8 mouse cellular contexts compared by ENCODE assay signal in the genomic region with DNA sequence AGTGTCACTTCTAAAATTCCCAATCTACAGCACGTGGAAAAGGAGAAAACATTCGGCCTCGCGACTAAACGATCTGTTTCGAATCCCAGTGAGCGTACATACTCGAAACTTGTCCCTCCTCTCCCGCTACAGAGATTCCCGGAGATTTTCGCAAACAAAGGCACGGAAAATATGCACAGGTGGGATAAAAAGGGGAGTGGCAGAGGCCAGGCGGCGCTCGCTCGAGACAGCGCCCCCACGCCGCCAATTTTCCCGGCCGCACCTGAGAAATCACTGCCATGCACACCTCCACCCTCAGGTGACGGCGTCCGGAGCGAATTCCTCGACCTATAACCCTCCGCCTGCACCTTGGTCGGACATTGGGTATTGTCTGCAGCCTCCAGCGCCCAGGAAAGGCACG. TPM values are rescaled to one million over a fixed set of nuclear protein-coding genes. Genes with fewer than 3 reads are reported as not detected.
DNase-seq lines count a peak whose midpoint lies in the region; ATAC-seq and TF ChIP-seq lines count a peak whose summit lies in the region.

No protein-coding gene starts in this region.

- H3K36me3 ChIP-seq in heart, embryonic 10.5 days, result no peaks in the 10 kb centered on the region
- H3K36me3 ChIP-seq in forebrain, postnatal 0 days (ENCODE audit: insufficient read depth), result no peaks in the 10 kb centered on the region
- no peaks in the 10 kb centered on the region for H3K36me3 ChIP-seq in lung, embryonic 14.5 days (ENCODE audit: insufficient read depth)

- no peaks in the 10 kb centered on the region for H3K27me3 ChIP-seq in heart, embryonic 10.5 days (ENCODE audit: insufficient read depth, poor library complexity, severe bottlenecking)
- H3K27me3 ChIP-seq in forebrain, postnatal 0 days (ENCODE audit: insufficient read depth, low read length), result no peaks in the 10 kb centered on the region
- no peaks in the 10 kb centered on the region for H3K27me3 ChIP-seq in lung, embryonic 14.5 days (ENCODE audit: insufficient read depth, low read length)

- H3K4me3 ChIP-seq in heart, embryonic 10.5 days, result peak overlapping the region; percentile 94
- H3K4me3 ChIP-seq in bone marrow macrophage, adult 2 months (ENCODE audit: insufficient read depth, low read length), result peak overlapping the region; percentile 67
- H3K4me3 ChIP-seq in forebrain, postnatal 0 days (ENCODE audit: low read depth, low read length), result peak overlapping the region; percentile 99
- peak overlapping the region; percentile 91 for H3K4me3 ChIP-seq in lung, embryonic 14.5 days (ENCODE audit: low read depth, low read length)

- H3K9ac ChIP-seq in forebrain, postnatal 0 days, result peak overlapping the region; percentile 99
- peak overlapping the region; percentile 96 for H3K9ac ChIP-seq in lung, embryonic 14.5 days

- peak; percentile 74 for DNase-seq in heart, embryonic 10.5 days (ENCODE audit: low spot score)
- no peak for DNase-seq in heart, postnatal 25 days (ENCODE audit: low spot score)
- DNase-seq in forebrain, postnatal 0 days, result peak; percentile 73
- DNase-seq in kidney, adult 9 months, result peak; percentile 76
- peak; percentile 71 for DNase-seq in lung, embryonic 14.5 days
- DNase-seq in retina, embryonic 14.5 days (ENCODE audit: low spot score), result peak; percentile 50

- ATAC-seq in forebrain, postnatal 0 days, result no peak
- no peak for ATAC-seq in lung, embryonic 14.5 days (ENCODE audit: insufficient read depth)
- ATAC-seq in granulocyte monocyte progenitor cell, adult 5-6 weeks (replicated peaks; ENCODE audit: poor library complexity, severe bottlenecking), result no peak

- WGBS in heart, embryonic 10.5 days, result under 1% methylated on average over 30 of the region's 30 CpGs
- under 1% methylated on average over 30 of the region's 30 CpGs for WGBS in forebrain, postnatal 0 days
- WGBS in lung, embryonic 14.5 days, result under 1% methylated on average over 30 of the region's 30 CpGs

- TF ChIP-seq POLR2A in bone marrow macrophage, adult 2 months (IDR thresholded peaks at IDR 0.05; ENCODE audit: borderline replicate concordance, low read depth, low read length), result no peak

- intact Hi-C loops in heart, postnatal 25 days (cut with DNase I), result loop anchor here (5.0 kb wide), 3 partner anchors 46 to 106 kb away; no protein-coding TSS in a partner anchor

- peaks cover 18% of the 10 kb centered on the region for H3K4me1 ChIP-seq in heart, embryonic 10.5 days
- H3K4me1 ChIP-seq in bone marrow macrophage, adult 2 months (ENCODE audit: control insufficient read depth, insufficient read depth, low read length), result peaks cover 6% of the 10 kb centered on the region
- H3K4me1 ChIP-seq in forebrain, postnatal 0 days (ENCODE audit: insufficient read depth), result peaks cover 21% of the 10 kb centered on the region; the same call in 1 of the 2 replicates
- H3K4me1 ChIP-seq in lung, embryonic 14.5 days (ENCODE audit: insufficient read depth), result peaks cover 6% of the 10 kb centered on the region; the same call in 1 of the 2 replicates

- H3K9me3 ChIP-seq in heart, embryonic 10.5 days, result no peaks in the 10 kb centered on the region
- no peaks in the 10 kb centered on the region for H3K9me3 ChIP-seq in forebrain, postnatal 0 days (ENCODE audit: low read length)
- H3K9me3 ChIP-seq in lung, embryonic 14.5 days (ENCODE audit: low read depth, low read length), result no peaks in the 10 kb centered on the region

- no peak for TF ChIP-seq CTCF in bone marrow macrophage, adult 2 months (IDR thresholded peaks at IDR 0.05; ENCODE audit: low read depth, low read length)
- TF ChIP-seq CTCF in forebrain, postnatal 0 days (IDR thresholded peaks at IDR 0.05; ENCODE audit: low read depth), result peak; percentile 55
- peak; percentile 51 for TF ChIP-seq CTCF in lung, embryonic 14.5 days (IDR thresholded peaks at IDR 0.05; ENCODE audit: low read depth)

- H3K27ac ChIP-seq in heart, embryonic 10.5 days, result peak overlapping the region; percentile 99
- no peak overlapping the region for H3K27ac ChIP-seq in bone marrow macrophage, adult 2 months (ENCODE audit: insufficient read depth, low read depth, low read length)
- peak overlapping the region; percentile 100 for H3K27ac ChIP-seq in forebrain, postnatal 0 days (ENCODE audit: low read depth, low read length)
- peak overlapping the region; percentile 98 for H3K27ac ChIP-seq in lung, embryonic 14.5 days (ENCODE audit: low read depth)

- H3K4me2 ChIP-seq in forebrain, postnatal 0 days (ENCODE audit: low read depth), result peak overlapping the region; percentile 64
- peak overlapping the region; percentile 81 for H3K4me2 ChIP-seq in lung, embryonic 14.5 days

RNA-seq across cellular contexts. Expression of a gene that starts 1.1 kb away (rescaled TPM):
- 24.9 and 34.3 TPM in 2 replicates for polyA plus RNA-seq in heart, embryonic 10.5 days (2016; fragmentation: Nextera tagmentation; extraction: Ambion mirVana)
- 10 to 100 TPM; 19.2 to 20.3 TPM for total RNA-seq in heart, postnatal 25 days (2021)
- 49.4 and 51.3 TPM in 2 replicates for polyA plus RNA-seq in bone marrow macrophage, adult 2 months (2012; ENCODE audit: insufficient read depth, insufficient read length, missing spikeins)
- 161 and 203 TPM in 2 replicates for total RNA-seq in forebrain, postnatal 0 days (2014; rRNA removed)
- polyA plus RNA-seq in forebrain, postnatal 0 days (2015; fragmentation: Nextera tagmentation; extraction: Ambion mirVana), result 163 and 220 TPM in 2 replicates
- polyA plus RNA-seq in lung, embryonic 14.5 days (2014; fragmentation: Nextera tagmentation; extraction: Ambion mirVana), result 51.9 and 56.3 TPM in 2 replicates
- 11.1 and 14.9 TPM in 2 replicates for total RNA-seq in granulocyte monocyte progenitor cell, adult 5-6 weeks (2014; fragmentation: Nextera tagmentation)
- 11.8 and 13.3 TPM in 2 replicates for total RNA-seq in granulocyte monocyte progenitor cell, adult 5-6 weeks (2017)
